Mouse (Mus musculus) limb, embryonic 11.5 days (tissue): ENCODE data around the gene Lhfpl2. TPM values are rescaled to one million over a fixed set of nuclear protein-coding genes. Genes with fewer than 3 reads are reported as not detected.

Experiments used
- ATAC-seq: fragments of 200-750 bp; cut with Nextera tagmentation; 2 replicates; pipeline ENCODE4 v1.8.0; 2017; ENCODE audit warnings: low read depth; ENCODE audit not compliant: insufficient number of reproducible peaks, low FRiP score, low TSS enrichment
- DNase-seq: peaks from one replicate; pipeline ENCODE4 v3.0.0-alpha.2; 2015; ENCODE audit warnings: low spot score
- H3K27ac ChIP-seq: fragments of 300-500 bp; sonication (generic); replicated peaks from 2 replicates; pipeline ENCODE4 v1.5.1; 2014; ENCODE audit warnings: low read depth, mild to moderate bottlenecking, low read length
- H3K27me3 ChIP-seq: fragments of 300-500 bp; sonication (generic); 2 replicates; pipeline ENCODE4 v1.6.1; 2014; ENCODE audit warnings: mild to moderate bottlenecking, low read length, mixed read lengths; ENCODE audit not compliant: control insufficient read depth, insufficient read depth
- H3K36me3 ChIP-seq: fragments of 300-500 bp; sonication (generic); 2 replicates; pipeline ENCODE4 v1.6.1; 2014; ENCODE audit warnings: mild to moderate bottlenecking, low read length, moderate library complexity, mixed read lengths; ENCODE audit not compliant: control insufficient read depth, insufficient read depth
- H3K4me1 ChIP-seq: fragments of 300-500 bp; sonication (generic); 2 replicates; pipeline ENCODE4 v1.6.1; 2014; ENCODE audit warnings: low read length, mixed read lengths; ENCODE audit not compliant: control insufficient read depth, insufficient read depth
- H3K4me2 ChIP-seq: fragments of 300-500 bp; sonication (generic); 2 replicates; pipeline ENCODE4 v1.6.1; 2014; ENCODE audit warnings: low read depth, mild to moderate bottlenecking, moderate library complexity; ENCODE audit not compliant: severe bottlenecking
- H3K4me3 ChIP-seq: fragments of 300-500 bp; sonication (generic); 2 replicates; pipeline ENCODE4 v1.5.1; 2014; ENCODE audit warnings: low read depth, low read length
- H3K9ac ChIP-seq: fragments of 300-500 bp; sonication (generic); 2 replicates; pipeline ENCODE4 v1.6.1; 2014; ENCODE audit warnings: mild to moderate bottlenecking, low read length
- H3K9me3 ChIP-seq: fragments of 300-500 bp; sonication (generic); 2 replicates; pipeline ENCODE4 v1.6.1; 2016; ENCODE audit warnings: low read length; ENCODE audit not compliant: control insufficient read depth
- WGBS: fragments of 180-500 bp; shearing (Covaris S2); extraction: QIAGEN DNeasy Blood & Tissue Kit; methylation state at CpG from one replicate; pipeline ENCODE4 v1.1.7; 2014; 5-methylcytosine and 5-hydroxymethylcytosine counted together
- polyA plus RNA-seq: library from polyadenylated mRNA; unstranded; fragments of >200 nt; fragmentation: Nextera tagmentation; extraction: Ambion mirVana; gene quantifications from 2 replicates; pipeline ENCODE4 v1.2.1, GENCODE M21; 2014

Lhfpl2 gene
- polyA plus RNA-seq, 1 experiment from 2014 or later, result 37.4 TPM

- ATAC-seq, result no peak
- no peaks in the 10 kb centered on the region for H3K36me3 ChIP-seq
- H3K9me3 ChIP-seq, result no peaks in the 10 kb centered on the region
- no peak overlapping the region for H3K27ac ChIP-seq
- no peak overlapping the region for H3K9ac ChIP-seq
- no peaks in the 10 kb centered on the region for H3K4me1 ChIP-seq
- no peak for DNase-seq
- H3K4me3 ChIP-seq, result no peak overlapping the region
- H3K4me2 ChIP-seq, result no peak overlapping the region
- 84% methylated on average over 14 of the region's 14 CpGs for WGBS
- H3K27me3 ChIP-seq, result no peaks in the 10 kb centered on the region
These were observed 174.3 kb downstream of the Lhfpl2 start for GRCm38 (mm10) chr13:94231871-94232270.

- Histone ChIP-seq H3K9ac (no peak overlapping the region), H3K4me3 (no peak overlapping the region), H3K9me3 (no peaks in the 10 kb centered on the region), H3K36me3 (no peaks in the 10 kb centered on the region), H3K4me1 (no peaks in the 10 kb centered on the region), H3K27me3 (no peaks in the 10 kb centered on the region), H3K4me2 (no peak overlapping the region), H3K27ac (no peak overlapping the region)
- 67% methylated on average over 4 of the region's 4 CpGs for WGBS
- ATAC-seq (no peak), DNase-seq (no peak)
These were observed 181.9 kb downstream of the Lhfpl2 start for GRCm38 (mm10) chr13:94239488-94239887.

- no peaks in the 10 kb centered on the region for H3K36me3 ChIP-seq
- ATAC-seq, result no peak
- no peak for DNase-seq
- no peak overlapping the region for H3K9ac ChIP-seq
- H3K4me3 ChIP-seq, result no peak overlapping the region
- peaks cover 2% of the 10 kb centered on the region for H3K4me1 ChIP-seq
- H3K4me2 ChIP-seq, result no peak overlapping the region
- 90% methylated on average over 6 of the region's 6 CpGs for WGBS
- H3K9me3 ChIP-seq, result no peaks in the 10 kb centered on the region
- no peak overlapping the region for H3K27ac ChIP-seq
- H3K27me3 ChIP-seq, result no peaks in the 10 kb centered on the region
These were observed 182.5 kb downstream of the Lhfpl2 start for GRCm38 (mm10) chr13:94240111-94240510.

- H3K9me3 ChIP-seq, result no peaks in the 10 kb centered on the region
- no peaks in the 10 kb centered on the region for H3K36me3 ChIP-seq
- H3K4me3 ChIP-seq, result no peak overlapping the region
- no peak for DNase-seq
- no peaks in the 10 kb centered on the region for H3K27me3 ChIP-seq
- H3K27ac ChIP-seq, result no peak overlapping the region
- ATAC-seq, result no peak
- H3K4me2 ChIP-seq, result no peak overlapping the region
- 37% methylated on average over 5 of the region's 5 CpGs for WGBS
- H3K4me1 ChIP-seq, result peaks cover 6% of the 10 kb centered on the region
- no peak overlapping the region for H3K9ac ChIP-seq
These were observed 183.3 kb downstream of the Lhfpl2 start for GRCm38 (mm10) chr13:94240873-94241272.

DNA sequence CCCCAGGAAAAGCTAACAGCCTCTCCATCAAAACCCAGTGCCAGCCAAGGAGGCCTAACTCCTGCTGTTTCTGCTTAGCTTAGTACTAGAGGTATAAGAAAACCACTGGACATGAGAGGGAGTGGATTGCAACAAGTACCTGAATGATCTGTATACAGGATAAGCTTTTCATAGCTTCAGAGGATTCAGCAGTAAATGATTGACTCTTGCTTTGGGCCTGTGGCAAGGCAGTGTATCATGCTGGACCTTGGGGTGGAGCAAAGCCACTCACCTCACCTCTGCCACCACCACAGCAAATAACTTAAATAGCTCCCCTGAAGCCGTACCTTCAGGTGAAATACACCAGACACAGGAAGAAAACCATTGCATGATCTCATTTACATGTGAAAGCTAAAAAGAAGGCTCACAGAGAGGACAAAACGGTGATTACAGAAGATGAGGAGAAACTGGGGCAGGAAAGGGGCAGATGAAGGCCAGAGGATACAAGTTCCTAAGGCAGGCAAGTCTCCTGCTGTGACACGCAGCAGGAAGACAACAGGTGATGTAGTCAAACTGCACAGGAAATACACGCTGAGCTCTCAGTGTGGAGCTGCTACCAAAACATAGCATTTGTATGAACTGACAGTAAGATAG lies 184.4 kb downstream of the Lhfpl2 start:
- Histone ChIP-seq H3K9ac (no peak overlapping the region), H3K27ac (no peak overlapping the region), H3K4me3 (no peak overlapping the region), H3K4me2 (no peak overlapping the region), H3K27me3 (no peaks in the 10 kb centered on the region), H3K4me1 (peaks cover 6% of the 10 kb centered on the region), H3K9me3 (no peaks in the 10 kb centered on the region), H3K36me3 (no peaks in the 10 kb centered on the region)
- ATAC-seq (no peak), DNase-seq (no peak)
- WGBS, result 55% methylated on average over 4 of the region's 4 CpGs

DNA sequence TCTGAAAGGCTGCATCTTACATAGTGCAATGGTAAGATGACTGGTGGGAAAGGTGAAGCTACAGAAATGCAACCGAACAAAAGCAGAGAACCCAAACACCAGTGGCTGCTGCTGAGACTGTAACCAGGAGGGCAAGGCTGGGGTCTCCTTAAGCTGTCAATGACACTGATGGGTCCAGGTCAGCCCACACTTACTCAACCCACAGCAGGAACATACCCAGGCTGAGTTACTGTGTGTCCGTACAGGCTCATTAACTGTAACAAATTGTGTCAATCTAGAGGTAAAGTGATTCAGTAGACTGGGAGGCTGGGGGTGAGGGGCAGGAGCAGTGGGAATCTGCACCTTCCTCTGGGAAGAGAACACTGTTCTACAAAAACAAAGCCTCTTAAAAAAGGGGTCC lies 185.3 kb downstream of the Lhfpl2 start:
- no peaks in the 10 kb centered on the region for H3K27me3 ChIP-seq
- no peaks in the 10 kb centered on the region for H3K36me3 ChIP-seq
- DNase-seq (no peak), ATAC-seq (no peak)
- no peak overlapping the region for H3K4me2 ChIP-seq
- no peak overlapping the region for H3K9ac ChIP-seq
- H3K4me3 ChIP-seq, result no peak overlapping the region
- no peaks in the 10 kb centered on the region for H3K9me3 ChIP-seq
- 67% methylated on average over 2 of the region's 2 CpGs for WGBS
- no peak overlapping the region for H3K27ac ChIP-seq
- H3K4me1 ChIP-seq, result peaks cover 6% of the 10 kb centered on the region

Other genes starting within 250 kb of the Lhfpl2 start
- gene Scamp1, start 228.1 kb downstream of the Lhfpl2 start, polyA plus RNA-seq, result 29.6 and 33.1 TPM in 2 replicates